Mouse (Mus musculus) lung, embryonic 15.5 days (tissue): Measurements from ENCODE around the gene Nup88. TPM values are rescaled to one million over a fixed set of nuclear protein-coding genes. Genes with fewer than 3 reads are reported as not detected.
A peak's percentile ranks its signal among the peaks of the same experiment; 100 is the strongest.

Experiments
- ATAC-seq: fragments of 200-750 bp; cut with Nextera tagmentation; 2 replicates; pipeline ENCODE4 v1.8.0; 2017; ENCODE audit warnings: moderate number of reproducible peaks, borderline replicate concordance; ENCODE audit not compliant: low FRiP score, low TSS enrichment; ENCODE audit errors: extremely low read depth
- H3K27ac ChIP-seq: fragments of 300-500 bp; sonication (generic); 2 replicates; pipeline ENCODE4 v1.5.1; 2015; ENCODE audit warnings: moderate library complexity, mild to moderate bottlenecking, inconsistent platforms
- H3K27me3 ChIP-seq: fragments of 300-500 bp; sonication (generic); 2 replicates; pipeline ENCODE4 v1.6.1; 2015; ENCODE audit warnings: inconsistent platforms
- H3K36me3 ChIP-seq: fragments of 300-500 bp; sonication (generic); 2 replicates; pipeline ENCODE4 v1.6.1; 2015; ENCODE audit warnings: inconsistent platforms
- H3K4me1 ChIP-seq: fragments of 300-500 bp; sonication (generic); 2 replicates; pipeline ENCODE4 v1.6.1; 2015; ENCODE audit warnings: inconsistent platforms
- H3K4me2 ChIP-seq: fragments of 300-500 bp; sonication (generic); 2 replicates; pipeline ENCODE4 v1.6.1; 2015; ENCODE audit warnings: inconsistent platforms, mild to moderate bottlenecking, moderate library complexity
- H3K4me3 ChIP-seq: fragments of 300-500 bp; sonication (generic); 2 replicates; pipeline ENCODE4 v1.5.1; 2015; ENCODE audit warnings: mild to moderate bottlenecking, inconsistent platforms
- H3K9ac ChIP-seq: fragments of 300-500 bp; sonication (generic); 2 replicates; pipeline ENCODE4 v1.6.1; 2015; ENCODE audit warnings: inconsistent platforms
- H3K9me3 ChIP-seq: fragments of 300-500 bp; sonication (generic); 2 replicates; pipeline ENCODE4 v1.6.1; 2016; ENCODE audit warnings: inconsistent platforms
- WGBS: fragments of 180-500 bp; shearing (Covaris S2); methylation state at CpG from one replicate; pipeline ENCODE4 v1.1.7; 2015; 5-methylcytosine and 5-hydroxymethylcytosine counted together
- polyA plus RNA-seq: library from polyadenylated mRNA; unstranded; fragments of >200 nt; fragmentation: Nextera tagmentation; extraction: Ambion mirVana; gene quantifications from 2 replicates; pipeline ENCODE4 v1.2.1, GENCODE M21; 2015

Nup88 gene
- polyA plus RNA-seq, 1 experiment from 2014 or later: 127 TPM

DNA sequence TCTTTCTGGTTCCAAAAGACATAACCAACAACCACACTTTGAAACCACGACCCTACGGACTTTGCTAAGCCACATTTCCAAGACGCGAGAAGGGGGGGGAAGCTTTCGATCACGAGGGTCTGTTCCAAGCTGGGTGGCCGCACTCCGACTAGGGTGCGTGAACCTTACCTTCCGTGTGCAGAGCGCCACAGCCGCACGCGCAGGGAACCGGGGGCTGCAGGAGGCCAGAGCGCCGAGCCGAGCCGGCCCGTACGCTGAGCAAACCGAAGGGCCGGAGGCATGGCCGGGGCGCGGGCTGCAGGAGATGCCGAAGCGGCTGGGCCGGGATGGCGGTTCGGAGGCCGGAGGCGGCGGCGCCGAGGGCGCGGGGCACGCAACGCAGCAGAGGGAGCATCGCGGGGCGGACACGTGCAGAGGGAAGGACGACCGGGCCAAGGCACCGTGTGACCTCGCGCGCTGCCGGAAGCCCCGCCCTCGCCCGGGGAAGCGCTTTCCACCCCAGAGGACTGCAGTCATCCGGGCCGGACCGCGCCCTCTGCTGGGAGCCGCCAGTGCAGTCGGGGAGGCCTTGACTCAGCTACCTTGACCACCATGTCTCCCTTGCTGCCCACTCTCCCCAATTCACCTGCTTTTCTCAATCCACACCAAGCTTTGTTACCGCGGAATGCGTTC lies 12.9 kb upstream of the Nup88 start, which contains the start of gene C1qbp:
Gene C1qbp, minus strand, starts transcription at position 470 of the 672 bp plus-strand sequence.
- Histone ChIP-seq H3K36me3 (peaks cover 63% of the 10 kb centered on the region), H3K27me3 (no peaks in the 10 kb centered on the region), H3K4me2 (peak within 1 kb of the TSS; percentile 64), H3K9ac (peak within 1 kb of the TSS; percentile 79), H3K9me3 (no peaks in the 10 kb centered on the region), H3K27ac (peak within 1 kb of the TSS; percentile 66), H3K4me1 (peaks cover 12% of the 10 kb centered on the region), H3K4me3 (peak within 1 kb of the TSS; percentile 77)
- under 1% methylated on average over 50 of the region's 64 CpGs for WGBS
- peak; percentile 96 for ATAC-seq

DNA sequence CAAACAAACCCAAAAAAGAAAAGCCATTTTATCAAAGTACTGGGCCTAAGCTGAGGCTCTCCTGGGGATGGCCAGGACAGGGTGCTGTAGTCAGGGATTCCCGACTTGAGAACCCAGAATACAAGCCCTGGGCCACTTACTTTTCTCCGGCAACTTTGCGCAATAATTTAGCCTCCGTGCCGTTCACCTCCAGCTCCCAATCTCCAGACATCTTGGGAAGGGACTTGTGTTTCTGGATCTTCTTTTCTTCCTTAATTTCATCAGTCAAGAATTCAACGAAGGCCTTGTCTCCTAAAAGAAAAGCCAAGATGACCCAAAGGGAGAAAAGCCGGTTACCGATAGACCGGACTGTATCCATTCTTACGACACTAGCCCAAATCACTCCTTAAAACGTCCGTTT lies 12.3 kb upstream of the Nup88 start:
- ATAC-seq: no peak
- Histone ChIP-seq H3K9me3 (no peaks in the 10 kb centered on the region), H3K27me3 (no peaks in the 10 kb centered on the region), H3K27ac (no peak overlapping the region), H3K4me2 (peak overlapping the region; percentile 64), H3K4me3 (peak overlapping the region; percentile 77), H3K36me3 (peaks cover 63% of the 10 kb centered on the region), H3K4me1 (peaks cover 12% of the 10 kb centered on the region), H3K9ac (peak overlapping the region; percentile 79)
- 5% methylated on average over 12 of the region's 12 CpGs for WGBS

DNA sequence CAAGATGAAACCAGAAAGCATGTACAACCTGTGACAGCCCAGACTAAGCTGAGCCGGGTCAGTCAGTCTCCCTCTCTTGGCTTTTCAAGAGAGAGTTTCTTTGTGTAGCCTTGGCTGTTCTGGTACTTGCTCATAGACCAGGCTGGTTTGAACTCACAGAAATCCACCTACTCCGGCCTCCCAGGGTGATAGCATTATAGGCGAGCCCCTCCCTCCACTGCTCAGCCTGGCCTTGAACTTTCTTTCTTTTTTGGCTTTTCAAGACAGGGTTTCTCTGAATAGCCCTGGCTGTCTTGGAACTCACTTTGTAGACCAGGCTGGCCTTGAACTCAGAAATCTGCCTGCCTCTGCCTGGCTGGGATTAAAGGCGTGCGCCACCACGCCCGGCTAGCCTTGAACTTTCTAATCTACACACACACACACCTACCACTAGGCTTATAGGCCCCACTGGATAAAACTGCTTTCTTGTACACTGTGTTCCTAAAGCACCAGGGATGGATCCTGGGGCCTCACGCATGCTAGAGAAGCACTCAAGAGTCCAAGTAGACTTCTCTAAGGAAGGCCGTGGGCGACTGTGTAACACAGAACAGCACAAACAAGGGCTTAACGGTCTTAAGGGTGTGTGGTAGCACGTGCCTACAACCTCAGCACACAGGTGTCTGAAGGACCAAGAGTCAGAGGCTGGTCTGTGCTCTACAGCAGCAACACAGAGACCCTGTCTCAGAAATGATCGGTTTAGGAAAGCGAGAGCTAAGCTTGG lies 11.2 kb upstream of the Nup88 start:
- H3K27ac ChIP-seq: no peak overlapping the region
- peaks cover 64% of the 10 kb centered on the region for H3K36me3 ChIP-seq
- peaks cover 12% of the 10 kb centered on the region for H3K4me1 ChIP-seq
- 88% methylated on average over 14 of the region's 14 CpGs for WGBS
- no peaks in the 10 kb centered on the region for H3K9me3 ChIP-seq
- no peak overlapping the region for H3K9ac ChIP-seq
- no peaks in the 10 kb centered on the region for H3K27me3 ChIP-seq
- no peak overlapping the region; the same call in 1 of the 2 replicates for H3K4me2 ChIP-seq
- H3K4me3 ChIP-seq: no peak overlapping the region
- ATAC-seq: no peak

DNA sequence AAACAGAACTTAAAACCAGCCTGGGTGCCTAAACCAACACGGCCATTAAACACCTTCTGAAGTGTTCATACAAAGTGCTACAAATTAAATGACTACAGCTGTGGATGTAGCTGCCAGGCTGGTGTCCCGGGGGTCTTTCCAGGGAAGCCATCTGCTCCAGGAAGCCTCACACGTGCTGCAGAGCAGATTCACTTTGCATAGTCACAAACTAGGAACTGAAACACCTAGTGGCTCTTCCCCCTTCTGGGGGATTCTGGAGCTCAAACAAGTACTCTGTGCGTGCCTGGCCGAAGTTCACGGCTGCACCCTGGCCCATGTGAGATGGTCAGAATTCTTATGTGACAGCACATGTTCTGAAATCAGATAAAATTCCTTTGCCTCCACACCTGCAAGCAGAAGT lies 10.5 kb upstream of the Nup88 start:
- Histone ChIP-seq H3K9ac (no peak overlapping the region), H3K4me1 (peaks cover 12% of the 10 kb centered on the region), H3K4me2 (no peak overlapping the region), H3K36me3 (peaks cover 64% of the 10 kb centered on the region), H3K4me3 (no peak overlapping the region), H3K27me3 (no peaks in the 10 kb centered on the region), H3K27ac (no peak overlapping the region), H3K9me3 (no peaks in the 10 kb centered on the region)
- 88% methylated on average over 6 of the region's 6 CpGs for WGBS
- no peak for ATAC-seq

DNA sequence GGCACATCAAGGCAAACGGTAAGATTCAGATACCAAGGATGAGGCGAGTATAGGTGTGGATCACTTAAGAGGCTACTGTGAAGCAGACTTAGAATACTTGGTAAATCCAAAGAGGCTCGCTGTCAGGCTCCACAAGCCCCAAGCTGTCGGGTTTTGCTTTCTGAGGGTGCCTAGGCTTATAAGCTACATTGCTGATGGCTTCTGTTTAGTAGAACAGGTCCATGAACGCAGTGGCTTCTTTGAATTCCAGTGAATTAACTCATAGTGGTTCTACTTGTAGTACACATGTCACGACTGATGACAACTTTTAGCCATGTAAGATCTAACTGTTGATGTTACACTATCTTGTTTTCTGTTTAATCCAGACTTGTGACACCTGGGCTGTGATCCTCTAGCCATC lies 7.5 kb upstream of the Nup88 start:
- no peak overlapping the region for H3K4me2 ChIP-seq
- H3K4me3 ChIP-seq: no peak overlapping the region
- peaks cover 72% of the 10 kb centered on the region for H3K36me3 ChIP-seq
- ATAC-seq: no peak
- no peak overlapping the region for H3K27ac ChIP-seq
- no peak overlapping the region for H3K9ac ChIP-seq
- no peaks in the 10 kb centered on the region for H3K27me3 ChIP-seq
- peaks cover 12% of the 10 kb centered on the region for H3K4me1 ChIP-seq
- 85% methylated on average over 6 of the region's 6 CpGs for WGBS
- H3K9me3 ChIP-seq: no peaks in the 10 kb centered on the region

GRCm38 (mm10) chr11:70975193-70975592 lies 5.4 kb upstream of the Nup88 start:
- peaks cover 66% of the 10 kb centered on the region for H3K36me3 ChIP-seq
- H3K9ac ChIP-seq: no peak overlapping the region
- no peak overlapping the region for H3K27ac ChIP-seq
- H3K4me2 ChIP-seq: no peak overlapping the region
- H3K4me1 ChIP-seq: peaks cover 6% of the 10 kb centered on the region
- H3K27me3 ChIP-seq: no peaks in the 10 kb centered on the region
- H3K9me3 ChIP-seq: no peaks in the 10 kb centered on the region
- 61% methylated on average over 2 of the region's 2 CpGs for WGBS
- no peak overlapping the region for H3K4me3 ChIP-seq
- no peak for ATAC-seq

- H3K4me1 ChIP-seq: peaks cover 6% of the 10 kb centered on the region
- ATAC-seq: no peak
- no peak overlapping the region for H3K9ac ChIP-seq
- WGBS: 59% methylated on average over 4 of the region's 4 CpGs
- no peak overlapping the region for H3K4me3 ChIP-seq
- no peaks in the 10 kb centered on the region for H3K27me3 ChIP-seq
- no peak overlapping the region for H3K27ac ChIP-seq
- H3K9me3 ChIP-seq: no peaks in the 10 kb centered on the region
- H3K36me3 ChIP-seq: peaks cover 54% of the 10 kb centered on the region
- H3K4me2 ChIP-seq: no peak overlapping the region
Observed at GRCm38 (mm10) chr11:70973947-70974346, 4.2 kb upstream of the Nup88 start.

GRCm38 (mm10) chr11:70972586-70972985 lies 2.8 kb upstream of the Nup88 start:
- H3K27ac ChIP-seq: no peak overlapping the region
- H3K4me3 ChIP-seq: no peak overlapping the region
- H3K4me1 ChIP-seq: peaks cover 14% of the 10 kb centered on the region
- 60% methylated on average over 1 of the region's 1 CpGs for WGBS
- no peak overlapping the region for H3K9ac ChIP-seq
- H3K4me2 ChIP-seq: no peak overlapping the region
- no peaks in the 10 kb centered on the region for H3K27me3 ChIP-seq
- no peaks in the 10 kb centered on the region for H3K9me3 ChIP-seq
- ATAC-seq: no peak
- H3K36me3 ChIP-seq: peaks cover 42% of the 10 kb centered on the region

GRCm38 (mm10) chr11:70970560-70971540 lies 1.1 kb upstream of the Nup88 start:
- peak overlapping the region; percentile 52 for H3K9ac ChIP-seq
- peak; percentile 28; the same call in 1 of the 2 replicates for ATAC-seq
- H3K9me3 ChIP-seq: no peaks in the 10 kb centered on the region
- 12% methylated on average over 24 of the region's 24 CpGs for WGBS
- peak overlapping the region; percentile 97 for H3K27ac ChIP-seq
- H3K4me2 ChIP-seq: peak overlapping the region; percentile 80
- peaks cover 14% of the 10 kb centered on the region for H3K4me1 ChIP-seq
- H3K4me3 ChIP-seq: peak overlapping the region; percentile 88
- peaks cover 37% of the 10 kb centered on the region for H3K36me3 ChIP-seq
- no peaks in the 10 kb centered on the region for H3K27me3 ChIP-seq

GRCm38 (mm10) chr11:70969271-70969794 lies 440 bp downstream of the Nup88 start:
- ATAC-seq: peak; percentile 6; the same call in 1 of the 2 replicates
- under 1% methylated on average over 25 of the region's 25 CpGs for WGBS
- Histone ChIP-seq H3K27ac (peak overlapping the region; percentile 80), H3K4me3 (peak overlapping the region; percentile 88), H3K9ac (peak overlapping the region; percentile 94), H3K4me1 (peaks cover 14% of the 10 kb centered on the region), H3K4me2 (peak overlapping the region; percentile 66), H3K27me3 (no peaks in the 10 kb centered on the region), H3K9me3 (no peaks in the 10 kb centered on the region), H3K36me3 (peaks cover 39% of the 10 kb centered on the region)

DNA sequence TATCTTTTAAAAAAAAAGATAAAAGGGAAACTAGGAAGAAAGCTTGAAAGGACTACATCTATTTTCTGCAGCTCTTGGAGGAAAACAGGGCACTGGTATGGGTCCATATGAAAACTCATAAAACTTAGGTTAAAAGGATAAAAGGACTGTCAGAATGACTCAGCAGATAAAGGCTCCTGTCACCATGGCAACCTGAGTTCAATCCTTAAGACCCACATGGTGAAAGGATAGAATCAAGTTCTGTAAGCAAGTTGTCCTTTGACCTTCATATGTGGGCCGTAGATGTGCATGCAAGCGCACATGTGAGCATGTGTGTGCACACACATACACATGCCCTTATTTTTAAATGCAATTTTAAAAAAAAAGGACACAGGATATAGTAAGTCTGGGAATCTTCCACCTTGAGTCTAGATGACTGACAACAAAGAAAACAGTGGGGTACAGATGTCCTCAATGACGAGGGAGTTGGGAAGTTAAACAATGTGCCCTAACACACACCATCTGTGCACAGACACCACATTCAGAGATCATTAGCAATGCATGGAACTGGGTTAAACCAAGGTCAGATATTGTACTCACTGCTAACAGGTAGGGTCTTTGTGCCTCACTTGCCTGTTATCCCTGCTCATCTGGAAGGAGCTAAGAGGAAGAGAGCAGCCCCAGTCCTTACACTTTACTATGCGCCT lies 5.4 kb downstream of the Nup88 start:
- no peak overlapping the region for H3K4me3 ChIP-seq
- H3K4me1 ChIP-seq: peaks cover 8% of the 10 kb centered on the region
- H3K27me3 ChIP-seq: no peaks in the 10 kb centered on the region
- H3K27ac ChIP-seq: no peak overlapping the region
- H3K4me2 ChIP-seq: no peak overlapping the region
- peaks cover 74% of the 10 kb centered on the region for H3K36me3 ChIP-seq
- 78% methylated on average over 4 of the region's 4 CpGs for WGBS
- H3K9ac ChIP-seq: no peak overlapping the region
- H3K9me3 ChIP-seq: no peaks in the 10 kb centered on the region
- ATAC-seq: no peak
